Mouse (Mus musculus): Measurements from ENCODE around the gene Skiv2l.
"Not testable (repeated sequence)": the region's sequence is repeated elsewhere in the genome, so short reads cannot be mapped to it uniquely, and the experiment has no call there.

Gene Skiv2l

GRCm38 (mm10) chr17:34879336-34879879, 29.4 kb upstream of the Skiv2l start, which contains the start of gene Zbtb12:
Gene Zbtb12 (plus strand): TSS chr17:34879483.
- peak in 1 of 2 experiments; percentile 80 for DNase-seq (ENCODE audit: inconsistent age in 2 of 2, low spot score in 1 of 2)

GRCm38 (mm10) chr17:34874321-34874720, 24.3 kb upstream of the Skiv2l start:
- DNase-seq (ENCODE audit: inconsistent age in 2 of 2, low spot score in 1 of 2), result peak; percentile 54 to 83

GRCm38 (mm10) chr17:34865981-34866380, 16.0 kb upstream of the Skiv2l start:
- no peak for DNase-seq (ENCODE audit: inconsistent age in 2 of 2, low spot score in 1 of 2)

- DNase-seq (ENCODE audit: inconsistent age in 2 of 2, low spot score in 1 of 2), result no peak
These were observed 12.5 kb upstream of the Skiv2l start, which contains the start of gene Cfb for GRCm38 (mm10) chr17:34862416-34863081. Gene Cfb (minus strand): TSS chr17:34862518.

GRCm38 (mm10) chr17:34861704-34862415, 11.8 kb upstream of the Skiv2l start:
- DNase-seq (ENCODE audit: inconsistent age in 2 of 2, low spot score in 1 of 2), result peak in 1 of 2 experiments; percentile 61

- DNase-seq (ENCODE audit: inconsistent age in 2 of 2, low spot score in 1 of 2), result no peak
These were observed 10.5 kb upstream of the Skiv2l start for GRCm38 (mm10) chr17:34860514-34860913.

GRCm38 (mm10) chr17:34858670-34859069, 8.7 kb upstream of the Skiv2l start:
- DNase-seq (ENCODE audit: inconsistent age in 2 of 2, low spot score in 1 of 2), result no peak

- DNase-seq (ENCODE audit: inconsistent age in 2 of 2, low spot score in 1 of 2), result peak; percentile 54 to 85
These were observed 5.8 kb upstream of the Skiv2l start for GRCm38 (mm10) chr17:34855825-34856224.

- no peak for DNase-seq (ENCODE audit: inconsistent age in 2 of 2, low spot score in 1 of 2)
These were observed 4.8 kb upstream of the Skiv2l start for GRCm38 (mm10) chr17:34854761-34855160.

GRCm38 (mm10) chr17:34853511-34853910, 3.5 kb upstream of the Skiv2l start:
- DNase-seq (ENCODE audit: inconsistent age in 2 of 2, low spot score in 1 of 2), result no peak

GRCm38 (mm10) chr17:34850517-34851125, 611 bp upstream of the Skiv2l start:
- no peak for DNase-seq (ENCODE audit: inconsistent age in 2 of 2, low spot score in 1 of 2)

GRCm38 (mm10) chr17:34847615-34848014, 2.4 kb downstream of the Skiv2l start:
- DNase-seq (ENCODE audit: inconsistent age in 2 of 2, low spot score in 1 of 2), result no peak

GRCm38 (mm10) chr17:34847192-34847591, 2.8 kb downstream of the Skiv2l start:
- DNase-seq (ENCODE audit: inconsistent age in 2 of 2, low spot score in 1 of 2), result no peak

GRCm38 (mm10) chr17:34844884-34845283, 5.1 kb downstream of the Skiv2l start:
- DNase-seq (ENCODE audit: inconsistent age in 2 of 2, low spot score in 1 of 2), result no peak

- no peak for DNase-seq (ENCODE audit: inconsistent age in 2 of 2, low spot score in 1 of 2)
These were observed 9.2 kb downstream of the Skiv2l start for GRCm38 (mm10) chr17:34840736-34841307.

GRCm38 (mm10) chr17:34838785-34839184, 11.2 kb downstream of the Skiv2l start:
- DNase-seq (ENCODE audit: inconsistent age in 2 of 2, low spot score in 1 of 2), result no peak

GRCm38 (mm10) chr17:34837464-34838324, 12.3 kb downstream of the Skiv2l start:
- peak in 1 of 2 experiments; percentile 41 for DNase-seq (ENCODE audit: inconsistent age in 2 of 2, low spot score in 1 of 2)

- DNase-seq (ENCODE audit: inconsistent age in 2 of 2, low spot score in 1 of 2), result peak; percentile 97 to 99
These were observed 13.2 kb downstream of the Skiv2l start, which contains the start of the genes Stk19 and Dxo for GRCm38 (mm10) chr17:34836856-34837221. Gene Stk19 (minus strand): TSS chr17:34836945. Gene Dxo (plus strand): TSS chr17:34837019.

- DNase-seq (ENCODE audit: inconsistent age in 2 of 2, low spot score in 1 of 2), result no peak
These were observed 13.7 kb downstream of the Skiv2l start for GRCm38 (mm10) chr17:34836155-34836855.

GRCm38 (mm10) chr17:34830776-34831175, 19.2 kb downstream of the Skiv2l start:
- not testable (repeated sequence) for DNase-seq (ENCODE audit: inconsistent age in 2 of 2, low spot score in 1 of 2)

Data from adrenal gland, adult (tissue).